Mouse (Mus musculus) mouse trophoblast stem cell (cell line): ENCODE results near the gene Grik3.

ENCODE experiments used
- in situ Hi-C, 2 experiments: fragments of 300-500 bp; cut with MseI, MboI; formaldehyde crosslinking; loops; 2 replicates in 1 of 2; 3 replicates in 1 of 2; pipeline ENCODE4 v1.15.1; 2025

Gene Grik3

DNA sequence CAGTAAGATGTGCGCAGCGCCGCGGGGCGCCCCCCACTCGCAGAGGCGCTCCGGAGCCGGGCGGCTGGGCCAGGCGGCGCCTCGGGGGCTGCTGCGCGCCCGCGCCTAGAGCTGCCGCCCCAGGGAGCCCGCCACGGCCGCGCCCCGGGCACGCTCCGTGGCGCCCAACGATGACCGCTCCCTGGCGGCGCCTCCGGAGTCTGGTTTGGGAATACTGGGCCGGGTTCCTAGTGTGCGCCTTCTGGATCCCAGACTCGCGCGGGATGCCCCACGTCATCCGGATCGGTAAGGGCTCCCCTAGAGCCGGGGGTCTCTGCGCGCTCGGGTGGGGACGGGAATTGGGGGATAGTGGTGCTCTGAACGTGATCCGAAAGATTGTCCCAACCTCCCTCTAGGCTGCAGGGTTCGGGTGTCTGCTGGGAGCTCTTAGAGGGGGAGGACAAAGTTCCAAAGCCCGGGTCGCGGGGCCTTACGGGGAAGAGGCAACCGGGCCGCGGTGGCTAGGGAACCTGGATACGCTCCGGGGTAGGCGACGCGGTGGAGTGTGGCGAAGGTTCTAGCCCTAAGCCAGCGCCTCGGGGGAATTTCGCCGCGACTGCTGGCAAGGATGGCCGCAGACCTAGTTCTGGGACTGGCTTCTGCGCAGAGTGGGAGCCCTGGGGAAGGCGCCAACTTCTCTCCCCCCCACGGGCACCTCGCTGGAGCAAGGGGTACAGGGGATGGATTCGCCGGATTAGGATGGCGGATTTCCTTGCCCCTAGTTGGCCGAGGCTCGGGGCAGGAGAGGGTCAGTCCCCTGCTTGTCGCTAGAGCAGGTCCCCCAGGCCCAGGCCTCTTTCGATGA is at the start of gene Grik3:
Gene Grik3 (plus strand): TSS at position 40 of the 844 bp plus-strand sequence.
- in situ Hi-C loops = no loop called here

DNA sequence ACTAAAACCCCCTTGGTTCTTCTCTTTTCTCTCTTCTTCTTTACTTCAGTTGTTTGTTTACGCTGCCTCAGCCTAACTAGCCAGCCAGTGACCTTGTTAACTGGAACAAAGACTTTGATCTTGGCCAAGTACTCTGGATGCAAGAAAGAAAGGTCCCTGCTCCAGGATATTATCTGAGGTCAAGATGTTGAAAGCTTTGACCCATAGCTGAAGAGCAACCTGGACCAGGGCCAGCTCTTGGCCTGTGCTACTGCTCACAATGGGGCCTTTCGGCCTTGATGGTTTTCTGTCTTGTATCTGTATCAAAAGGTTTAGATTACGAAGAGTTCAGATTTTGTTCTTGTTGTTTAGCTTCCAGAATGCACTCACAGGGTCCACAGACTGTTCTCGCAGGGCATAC is 48.7 kb upstream of the Grik3 start:
- in situ Hi-C loops = no loop called here

DNA sequence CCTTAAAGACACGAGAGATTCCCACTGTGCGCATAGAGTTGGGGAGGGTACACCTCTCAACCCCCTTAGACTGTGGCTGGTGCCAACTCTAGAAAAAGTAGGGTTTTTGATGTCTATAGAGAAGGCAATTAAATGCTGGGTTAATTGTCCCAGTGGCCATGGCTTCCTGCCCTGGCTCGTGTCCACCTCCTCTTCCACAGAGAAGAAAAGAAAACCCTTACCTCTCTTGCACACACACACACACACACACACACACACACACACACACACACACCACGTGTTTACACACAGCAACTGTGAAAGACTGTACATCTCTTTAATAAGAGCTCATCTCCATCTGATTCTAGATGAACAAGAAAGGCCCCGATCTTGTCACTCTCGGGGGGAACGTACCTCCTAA is 46.1 kb upstream of the Grik3 start:
- in situ Hi-C loops = no loop called here

DNA sequence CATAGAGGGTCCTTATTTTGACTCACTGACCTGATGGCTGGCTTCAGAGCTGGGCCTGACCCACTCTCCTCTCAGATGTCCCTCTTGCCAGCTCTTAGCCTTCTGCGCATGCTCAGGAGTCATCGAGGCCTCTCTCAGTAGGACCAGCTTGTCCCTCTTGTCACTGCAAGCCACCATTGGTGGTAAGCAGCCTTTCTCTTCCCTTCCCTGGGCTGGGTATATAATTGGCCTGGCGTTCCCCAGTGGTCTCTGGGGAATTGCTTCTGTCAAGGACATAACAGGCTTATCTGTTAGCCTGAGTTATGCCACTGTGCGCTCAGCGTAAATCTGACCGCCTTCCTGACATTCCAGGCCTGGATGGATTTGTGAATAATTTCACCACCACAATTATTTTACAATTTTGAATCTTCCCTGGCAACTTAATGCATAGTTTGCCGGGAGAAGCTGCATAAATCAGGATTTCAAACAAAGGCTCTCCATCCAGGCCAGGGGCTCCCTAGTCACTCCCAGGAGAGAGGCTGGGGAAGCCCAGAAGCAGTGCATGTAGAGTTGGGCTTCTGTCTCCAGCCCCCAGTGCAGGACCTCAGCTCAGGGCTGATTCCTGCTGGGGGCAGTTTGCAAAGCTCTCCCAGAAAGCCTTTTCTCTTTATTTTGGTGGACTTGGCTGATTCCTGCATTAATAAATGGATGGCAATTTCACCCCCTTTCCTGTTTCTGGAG is 39.7 kb upstream of the Grik3 start:
- in situ Hi-C loops = no loop called here

DNA sequence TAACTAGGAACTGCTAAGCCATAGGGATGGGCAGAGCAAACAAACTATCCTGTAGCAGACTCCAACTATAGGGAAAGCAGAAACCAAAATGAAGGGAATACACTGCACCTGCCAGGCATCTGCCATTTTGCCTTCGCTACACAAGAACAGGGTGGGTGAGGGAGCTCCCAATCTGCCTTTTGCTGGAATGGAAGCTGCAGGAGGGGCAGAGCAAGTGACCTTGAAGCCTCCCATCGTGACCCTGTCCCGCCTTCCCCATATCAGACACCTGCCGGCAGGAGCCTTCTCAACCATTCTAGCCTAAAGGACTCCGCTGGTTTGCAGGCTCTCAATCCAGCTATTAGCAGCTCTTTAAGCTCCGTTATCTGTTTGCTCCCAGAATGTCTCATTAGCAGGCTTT is 38.7 kb upstream of the Grik3 start:
- in situ Hi-C loops = no loop called here

DNA sequence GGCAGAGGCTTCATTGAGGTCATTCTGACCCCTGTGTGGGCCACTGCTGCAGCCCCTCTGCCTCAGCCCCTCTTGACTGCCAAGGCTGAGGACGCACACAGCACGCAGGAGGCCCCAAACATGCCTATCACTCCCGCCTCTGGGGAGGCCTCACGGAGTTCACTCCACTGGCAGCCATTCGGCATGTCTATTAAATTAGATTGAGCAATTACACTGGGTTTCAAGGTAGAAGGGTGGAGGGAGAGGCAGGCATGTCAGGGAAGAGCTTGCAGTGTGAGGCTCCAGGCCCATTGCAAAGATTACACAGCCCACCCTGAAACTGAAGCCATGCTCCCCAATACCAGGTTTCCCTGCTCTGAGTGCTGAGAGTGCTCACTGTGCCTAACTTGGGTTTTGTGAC is 34.0 kb upstream of the Grik3 start:
- in situ Hi-C loops = no loop called here

DNA sequence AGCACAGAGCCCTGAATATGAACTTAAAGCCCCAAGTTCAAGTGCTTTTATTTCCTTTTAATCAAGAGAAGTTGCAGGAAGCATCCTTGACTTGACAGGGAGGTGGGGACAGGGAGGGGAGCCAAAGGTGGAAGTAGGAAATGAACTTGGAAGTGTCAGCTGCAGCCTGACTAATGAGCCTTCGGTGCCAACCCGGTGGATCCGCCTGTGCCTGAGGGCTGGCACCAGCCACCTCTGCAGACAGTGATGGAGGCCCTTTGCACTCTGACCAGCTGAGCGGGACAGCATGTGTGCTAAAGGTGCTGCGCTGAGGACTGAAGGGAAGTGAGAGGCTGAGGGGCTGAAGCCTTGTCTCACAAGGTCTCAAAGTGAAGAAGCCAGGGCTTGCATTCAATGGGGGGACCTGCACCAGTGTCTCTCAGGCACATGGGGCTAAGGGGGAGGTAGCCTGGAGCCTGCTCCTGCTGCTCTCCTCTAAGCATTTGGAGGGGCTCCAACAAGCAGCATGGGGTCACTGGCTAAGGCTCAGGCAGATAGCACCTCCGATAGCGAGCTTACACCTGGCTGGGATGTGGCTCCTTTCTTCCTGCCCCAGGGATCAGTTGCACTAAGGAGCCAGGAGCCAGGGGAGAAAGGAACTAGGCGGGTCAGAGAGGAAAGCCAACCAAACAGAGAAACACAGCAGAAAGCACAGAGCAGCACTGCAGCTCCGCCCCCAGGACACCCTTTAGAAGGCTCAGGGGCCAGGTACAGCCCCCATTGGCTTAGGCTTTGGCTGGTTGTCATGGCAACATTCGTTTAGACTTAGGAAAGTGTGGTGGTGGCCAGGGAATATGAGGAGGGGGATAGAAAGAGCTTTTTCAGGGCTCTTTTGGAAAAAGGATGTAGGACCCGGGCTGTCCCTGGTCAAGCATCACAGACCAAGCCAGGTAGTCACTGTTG is 33.1 kb upstream of the Grik3 start:
- in situ Hi-C loops = no loop called here

DNA sequence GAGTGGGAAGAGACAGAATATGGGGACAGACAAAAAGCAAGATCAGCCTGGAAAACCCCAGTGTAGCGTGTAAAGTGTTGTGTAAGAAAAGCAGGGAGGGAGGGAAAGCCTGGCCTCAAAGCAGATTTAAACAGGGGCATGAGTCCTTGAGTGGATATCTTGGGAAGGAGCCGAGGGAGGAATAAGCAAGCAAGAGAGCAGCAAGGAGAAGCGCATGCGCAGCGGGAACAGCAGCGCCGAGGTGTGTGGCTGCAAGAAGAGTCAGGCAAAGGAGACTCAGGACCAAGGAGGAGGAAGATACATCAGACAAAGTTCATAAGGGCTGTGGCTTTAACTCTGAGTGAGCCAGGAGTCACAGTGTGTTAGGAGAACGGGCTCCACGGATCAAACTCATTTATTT is 30.7 kb upstream of the Grik3 start:
- in situ Hi-C loops = no loop called here

DNA sequence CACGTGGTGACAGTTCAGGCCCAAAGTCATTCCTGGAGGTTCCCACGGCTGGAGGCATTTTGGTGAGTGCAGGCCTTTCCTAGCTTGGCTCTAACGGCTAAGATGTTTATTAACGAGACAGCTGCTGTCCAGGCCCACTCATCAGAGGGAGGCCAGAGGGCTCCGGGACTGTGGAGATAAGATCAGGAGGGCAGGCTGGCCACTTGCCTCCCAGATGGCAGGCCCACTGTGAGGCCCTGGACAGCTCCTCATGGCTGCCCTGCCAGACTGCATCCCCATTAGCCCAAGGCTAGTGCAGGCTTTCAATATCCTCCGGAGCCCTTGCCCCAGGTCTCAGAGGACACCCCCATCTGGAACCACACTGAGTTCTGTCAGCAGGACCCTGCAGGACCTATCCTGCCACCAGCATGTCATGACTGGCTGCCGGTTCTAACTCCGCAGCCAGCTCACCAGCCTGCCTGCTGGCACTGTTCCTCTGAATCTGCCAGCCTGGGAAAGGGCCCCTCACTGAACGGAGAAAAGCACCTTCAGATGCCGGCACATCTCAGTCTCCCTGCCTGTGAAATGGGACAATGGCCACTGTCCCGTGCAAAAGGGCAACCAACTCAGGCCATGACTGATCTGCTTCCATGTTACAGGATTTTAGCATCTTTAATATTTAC is 20.7 kb upstream of the Grik3 start:
- in situ Hi-C loops = no loop called here

DNA sequence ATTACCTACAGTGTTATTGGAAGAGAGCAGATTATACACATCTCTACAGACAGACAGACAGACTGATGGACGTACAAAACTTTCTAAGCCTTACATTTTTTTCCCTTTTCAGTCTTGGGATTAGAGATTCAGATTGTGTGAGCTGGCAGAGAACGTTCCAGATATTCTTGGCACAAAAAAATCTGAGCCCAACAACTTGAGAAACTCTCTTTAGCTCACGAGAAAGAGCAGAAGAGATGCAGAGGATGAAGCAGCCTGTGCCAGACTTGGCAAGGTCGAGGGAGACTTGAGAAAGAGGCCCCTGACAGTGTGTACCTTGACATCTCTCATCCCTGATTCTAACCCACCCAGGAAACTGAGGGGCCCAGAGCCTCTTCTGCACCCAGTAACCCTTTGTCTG is 15.6 kb upstream of the Grik3 start:
- in situ Hi-C loops = no loop called here

DNA sequence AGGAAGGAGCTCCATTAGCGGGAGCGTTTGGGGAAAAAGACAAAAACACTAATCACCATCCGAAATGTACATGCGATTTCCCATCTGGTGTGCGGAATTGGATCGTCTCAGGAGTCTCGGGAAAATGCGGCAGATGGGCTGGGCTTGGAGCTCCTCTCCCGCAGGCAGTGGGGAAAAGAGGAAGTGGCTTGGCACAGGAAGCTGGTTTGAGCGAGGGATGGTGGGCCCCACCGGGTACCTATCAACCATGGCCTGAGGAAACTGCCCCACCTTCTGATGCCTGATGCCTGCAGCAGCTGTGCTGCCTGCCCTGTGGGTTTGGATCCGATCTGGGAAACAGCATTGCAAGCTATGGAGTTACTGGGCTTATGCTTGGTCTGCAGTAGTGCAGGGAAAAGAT is 12.4 kb upstream of the Grik3 start:
- in situ Hi-C loops = no loop called here

DNA sequence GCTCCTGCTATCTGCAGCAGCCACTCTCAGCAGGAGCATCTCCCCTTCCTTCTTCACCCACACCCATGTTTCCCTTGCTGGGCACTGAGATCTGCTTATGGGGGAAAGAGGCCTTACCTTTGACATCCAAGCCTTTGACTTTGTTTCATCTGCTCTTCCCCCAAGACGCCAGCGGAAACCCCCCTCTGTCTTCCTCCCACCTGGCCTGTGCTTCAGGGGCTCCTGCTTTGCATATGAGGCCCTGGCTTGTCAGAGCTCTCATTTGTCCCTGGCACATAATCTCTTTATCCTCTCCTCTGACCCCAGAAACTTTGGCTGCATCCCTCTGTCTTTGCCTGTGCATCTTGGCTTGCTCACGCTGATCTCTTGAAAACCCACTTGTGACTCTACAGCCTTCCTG is 9.2 kb upstream of the Grik3 start:
- in situ Hi-C loops = no loop called here

DNA sequence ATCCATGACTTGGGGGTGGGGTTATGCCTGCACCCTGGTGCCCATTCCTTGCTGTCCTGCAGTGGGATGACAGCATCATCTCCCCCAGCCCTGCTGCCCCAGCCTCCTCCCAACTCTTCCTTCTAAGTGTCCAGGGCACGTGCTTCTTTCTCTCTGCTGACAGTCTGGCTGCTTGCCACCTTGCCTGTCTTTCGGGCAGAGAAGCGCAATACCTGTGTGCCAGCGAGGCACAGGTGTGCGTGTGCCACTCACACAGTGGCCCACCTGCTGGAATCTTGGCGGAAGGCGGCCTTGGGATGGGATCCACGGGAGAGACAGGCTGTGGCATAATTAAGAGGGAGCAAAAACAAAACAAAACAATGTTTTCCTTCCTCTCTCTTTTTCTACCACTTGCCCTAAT is 6.4 kb upstream of the Grik3 start:
- in situ Hi-C loops = no loop called here

DNA sequence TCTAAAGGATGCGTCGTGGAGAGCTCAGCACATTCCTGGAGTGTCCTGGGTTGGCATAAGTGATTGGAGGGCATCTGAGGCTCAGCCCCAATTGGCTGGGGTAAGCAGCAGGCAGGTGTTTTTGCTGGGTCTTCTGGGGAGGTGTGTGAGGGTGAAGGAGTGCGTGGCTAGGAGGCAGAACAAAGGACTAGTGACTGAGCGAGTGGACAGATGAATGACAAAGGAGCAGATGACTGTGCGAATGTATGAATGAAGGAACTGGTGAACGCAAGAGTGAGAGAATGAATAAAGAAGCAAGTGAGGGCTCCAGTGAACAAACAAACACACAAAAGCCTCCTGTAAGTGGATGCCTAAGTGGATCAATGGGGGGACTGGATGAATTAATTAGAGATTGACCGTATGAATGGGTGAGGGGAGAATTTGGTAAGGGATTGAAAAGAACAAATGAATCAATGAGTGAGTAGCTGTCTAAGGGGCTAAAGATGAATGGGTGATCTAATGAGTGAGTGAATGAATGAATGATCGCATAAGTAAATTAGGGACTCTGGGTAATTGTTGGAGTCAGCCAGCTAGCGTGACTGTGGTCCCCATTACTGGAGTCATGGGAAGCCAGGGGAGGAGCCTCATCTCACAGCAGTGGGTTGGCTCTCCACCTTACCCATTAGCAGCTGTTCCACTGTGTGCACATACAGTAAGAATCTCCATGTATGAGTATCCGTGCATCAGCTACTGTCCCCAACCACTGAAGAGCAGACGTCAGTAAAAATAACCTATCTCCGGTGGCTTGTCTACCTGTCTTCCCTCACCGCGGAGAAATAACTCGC is 4.9 kb upstream of the Grik3 start:
- in situ Hi-C loops = no loop called here

DNA sequence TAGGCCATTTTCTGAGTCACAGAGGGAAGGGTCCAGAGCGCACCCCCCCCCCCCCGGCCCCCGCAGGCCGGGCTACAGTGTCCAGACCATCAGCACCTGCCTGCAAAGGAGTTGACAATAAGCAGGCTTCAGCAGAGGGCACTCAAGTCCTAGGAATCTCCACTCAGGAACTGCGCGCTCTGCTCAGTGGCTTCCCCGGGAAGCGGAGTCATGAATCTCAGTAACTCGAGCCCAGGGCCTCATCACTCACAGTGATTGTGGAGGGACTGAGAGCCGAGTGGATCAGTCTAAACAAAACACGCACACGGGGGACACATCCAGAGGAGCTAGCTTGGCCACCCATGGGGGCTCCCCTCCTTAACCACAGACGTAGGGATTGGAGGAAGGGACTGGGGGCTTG is 3.9 kb upstream of the Grik3 start:
- in situ Hi-C loops = no loop called here

DNA sequence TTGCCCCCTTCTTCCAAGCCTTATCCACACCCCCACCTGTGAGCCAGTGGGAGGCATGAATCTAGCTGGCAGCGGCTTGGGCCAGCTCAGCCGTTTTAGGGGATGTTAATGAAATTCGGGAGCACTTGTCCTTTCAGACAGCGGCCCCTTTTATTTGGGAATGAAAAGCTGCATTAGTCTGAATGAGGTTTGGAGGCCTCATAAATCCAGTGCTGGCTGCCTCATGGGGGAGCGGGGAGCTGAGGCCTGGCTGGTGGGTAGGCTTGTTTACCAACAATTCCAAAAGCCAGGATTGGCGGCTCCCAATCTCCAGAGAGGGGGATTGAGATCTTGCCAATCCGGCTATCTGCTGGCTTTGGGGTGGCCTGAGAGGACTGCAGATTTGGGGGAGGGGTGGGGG is 3.5 kb upstream of the Grik3 start:
- in situ Hi-C loops = no loop called here

DNA sequence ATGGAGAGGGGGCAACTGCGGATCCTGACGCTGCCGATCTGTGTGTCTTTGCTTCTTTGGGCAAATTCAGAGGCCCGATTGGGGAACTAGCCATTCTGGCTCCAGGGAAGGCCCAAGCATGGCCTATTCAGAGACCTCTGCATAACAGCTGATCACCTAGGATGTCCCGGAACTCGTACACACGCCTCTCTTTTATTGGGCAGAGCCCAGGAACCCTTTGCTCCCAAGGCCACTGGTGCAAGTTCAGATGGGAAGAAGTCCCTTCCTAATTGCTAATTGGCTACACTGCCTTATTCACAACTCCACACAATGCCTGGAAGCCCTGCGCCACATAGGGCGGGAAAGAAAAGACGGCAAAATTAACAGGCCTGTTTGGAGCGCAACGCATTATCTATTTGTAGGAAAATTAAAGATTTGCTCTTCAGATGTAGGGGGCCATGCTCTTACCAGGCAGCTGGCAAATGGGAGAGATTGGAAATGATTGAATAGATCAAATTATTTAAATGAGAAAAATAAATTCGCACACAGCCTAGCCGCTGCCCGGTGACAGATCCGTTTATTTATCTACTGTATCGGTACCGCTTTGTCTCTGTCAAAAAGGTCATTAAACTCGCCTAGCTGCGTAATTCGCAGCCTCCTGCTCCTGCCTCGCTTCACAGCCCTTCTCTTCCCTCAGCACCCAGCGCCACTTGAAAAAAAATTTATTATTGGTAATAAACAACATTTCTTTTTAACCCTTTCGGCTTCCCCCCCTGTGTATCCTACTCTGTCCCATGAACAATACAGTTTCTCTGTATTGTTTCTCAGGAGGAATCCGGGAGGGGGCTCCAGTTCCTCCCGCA is 1.5 kb upstream of the Grik3 start:
- in situ Hi-C loops = no loop called here

DNA sequence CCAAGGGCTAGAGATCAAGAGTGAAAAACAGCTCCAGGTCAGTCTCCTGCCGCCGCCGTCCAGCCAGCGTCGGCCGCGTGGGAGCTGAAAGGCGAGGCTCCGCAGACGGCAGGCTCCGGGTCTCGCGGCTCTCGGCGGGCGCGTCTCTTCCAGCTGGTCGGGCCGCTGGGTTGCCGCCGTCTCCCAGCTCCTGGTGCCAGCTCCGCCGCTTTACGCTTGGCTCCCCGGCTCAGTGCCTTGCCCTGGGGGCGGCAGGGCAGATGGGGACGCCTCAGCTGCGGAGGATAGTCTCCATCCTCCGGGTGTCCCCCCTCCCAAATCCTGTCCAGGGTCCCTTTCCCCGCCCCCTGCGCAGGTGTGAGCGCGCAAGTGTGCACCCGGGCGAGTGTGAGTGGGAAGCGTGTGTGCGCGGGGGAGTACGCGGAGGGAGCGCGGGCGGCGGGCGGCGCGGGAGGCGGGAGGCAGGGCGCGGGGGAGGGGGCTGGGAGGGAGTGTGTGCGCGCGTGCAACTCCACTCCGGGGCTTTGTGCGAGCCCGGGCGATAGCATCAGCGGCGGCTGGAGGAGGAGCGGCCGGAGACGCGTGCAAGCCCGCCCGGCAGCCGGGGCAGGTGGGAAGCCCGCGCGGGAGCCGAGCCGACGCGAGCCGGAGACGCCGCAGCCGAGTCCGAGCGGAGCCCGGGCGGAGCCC is 454 bp upstream of the Grik3 start:
- in situ Hi-C loops = no loop called here

DNA sequence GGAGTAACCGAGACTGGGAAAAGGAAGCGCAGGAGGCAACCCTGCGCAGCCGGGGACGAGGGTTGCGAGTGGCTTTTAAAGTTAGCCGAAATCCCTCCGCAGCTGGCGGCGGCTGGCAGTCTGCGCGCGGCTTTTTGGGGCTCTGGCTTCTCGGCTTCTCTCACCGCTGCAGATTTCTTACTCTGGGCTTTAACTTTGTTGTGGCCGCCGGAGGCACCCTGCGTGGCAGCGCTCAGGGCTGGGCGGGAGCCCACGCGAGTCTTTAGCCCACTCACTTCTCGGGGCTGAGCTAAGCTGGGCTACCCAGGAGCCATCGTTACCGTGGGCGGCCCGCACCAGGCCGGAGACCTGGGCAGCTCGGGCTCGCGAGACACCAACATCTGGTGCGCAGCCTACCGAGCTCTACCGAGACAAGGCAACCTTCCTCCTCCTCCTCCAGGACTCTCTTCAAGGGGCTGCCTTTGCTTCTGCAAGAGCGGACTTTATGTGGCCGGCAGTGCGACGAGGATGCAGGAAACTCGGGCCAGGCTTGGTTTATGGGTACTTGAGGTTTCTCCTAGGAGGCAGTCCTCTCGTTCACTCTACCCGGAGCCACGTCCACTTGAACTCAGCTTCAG is 1.1 kb downstream of the Grik3 start:
- in situ Hi-C loops = no loop called here
